Mouse (Mus musculus): ENCODE measurements at regions not wholly inside any gene's neighbourhood (a gene's known extent, or its start where the extent isn't known, plus 50 kb on each side); places are given as distances from the start of the nearest gene placed in this dataset.

GRCm38 (mm10) chr4:153018138-153018921 lies 464.3 kb downstream of the Ajap1 start:
- peak; percentile 41 to 55 for DNase-seq

- no peak for DNase-seq
These were observed 464.8 kb downstream of the Ajap1 start for GRCm38 (mm10) chr4:153017816-153018137.

- no peak for DNase-seq
These were observed 479.3 kb downstream of the Ajap1 start for GRCm38 (mm10) chr4:153003338-153003737.

GRCm38 (mm10) chr4:153002516-153002915 lies 480.1 kb downstream of the Ajap1 start:
- no peak for DNase-seq

GRCm38 (mm10) chr4:153001761-153002160 lies 480.9 kb downstream of the Ajap1 start:
- no peak for DNase-seq

GRCm38 (mm10) chr4:152999526-152999925 lies 483.1 kb downstream of the Ajap1 start:
- no peak for DNase-seq

GRCm38 (mm10) chr4:152997251-152997650 lies 485.4 kb downstream of the Ajap1 start:
- DNase-seq = no peak

GRCm38 (mm10) chr4:152996641-152997040 lies 486.0 kb downstream of the Ajap1 start:
- DNase-seq = no peak

GRCm38 (mm10) chr4:152995052-152995595 lies 487.5 kb downstream of the Ajap1 start:
- DNase-seq = no peak

- DNase-seq = no peak
These were observed 488.4 kb downstream of the Ajap1 start for GRCm38 (mm10) chr4:152994206-152994605.

- no peak for DNase-seq
These were observed 492.3 kb downstream of the Ajap1 start for GRCm38 (mm10) chr4:152990266-152990665.

GRCm38 (mm10) chr4:152987726-152988125 lies 494.9 kb downstream of the Ajap1 start:
- no peak for DNase-seq

GRCm38 (mm10) chr4:152975012-152975675 lies 497.5 kb upstream of the Kcnab2 start:
- DNase-seq = peak in 1 of 2 experiments; percentile 10

GRCm38 (mm10) chr4:152963001-152963400 lies 485.3 kb upstream of the Kcnab2 start:
- DNase-seq = no peak

GRCm38 (mm10) chr4:152962165-152962564 lies 484.5 kb upstream of the Kcnab2 start:
- no peak for DNase-seq

- no peak for DNase-seq
These were observed 484.0 kb upstream of the Kcnab2 start for GRCm38 (mm10) chr4:152961677-152962076.

GRCm38 (mm10) chr4:152959627-152960230 lies 482.1 kb upstream of the Kcnab2 start:
- DNase-seq = peak; percentile 42 to 47

- no peak for DNase-seq
These were observed 475.7 kb upstream of the Kcnab2 start for GRCm38 (mm10) chr4:152953237-152953974.

GRCm38 (mm10) chr4:152948956-152949355 lies 471.3 kb upstream of the Kcnab2 start:
- no peak for DNase-seq

- DNase-seq = no peak
These were observed 463.5 kb upstream of the Kcnab2 start for GRCm38 (mm10) chr4:152941159-152941558.

GRCm38 (mm10) chr4:152936614-152937013 lies 458.9 kb upstream of the Kcnab2 start:
- no peak for DNase-seq

- no peak for DNase-seq
These were observed 457.8 kb upstream of the Kcnab2 start for GRCm38 (mm10) chr4:152935484-152935883.
